Mouse (Mus musculus) layer of hippocampus, adult 11-12 months (tissue): ENCODE measurements at regions not wholly inside any gene's neighbourhood (a gene's known extent, or its start where the extent isn't known, plus 50 kb on each side); places are given as distances from the start of the nearest gene placed in this dataset.
"Not testable (repeated sequence)": the region's sequence is repeated elsewhere in the genome, so short reads cannot be mapped to it uniquely, and the experiment has no call there.

ENCODE experiments used
- DNase-seq: peaks from one replicate; pipeline ENCODE4 v3.0.0; 2022; ENCODE audit warnings: low spot score

- DNase-seq: no peak
Measured at GRCm38 (mm10) chr5:74827944-74828343, 125.2 kb upstream of the Lnx1 start.

- no peak for DNase-seq
Measured at GRCm38 (mm10) chr5:74825517-74826254, 123.0 kb upstream of the Lnx1 start.

DNA sequence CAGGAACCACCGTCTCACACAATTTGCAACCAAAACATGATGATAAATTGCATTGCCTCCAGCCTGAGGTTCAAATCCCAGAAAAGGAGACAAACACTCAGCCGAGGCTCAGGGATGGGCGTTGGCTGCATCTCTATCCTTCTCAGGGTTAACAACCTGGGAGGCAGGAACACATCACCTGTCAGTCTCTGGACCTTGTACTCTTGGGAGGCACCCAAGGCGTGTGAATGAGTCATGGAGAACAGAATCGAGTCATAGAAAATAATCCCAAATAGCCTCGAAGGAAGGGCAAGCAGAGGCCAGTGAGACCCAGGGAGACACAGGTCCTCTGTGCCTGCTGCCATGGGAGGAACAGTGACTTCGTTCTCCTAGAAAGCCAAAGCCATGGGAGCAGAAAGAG, 121.0 kb upstream of the Lnx1 start:
- no peak for DNase-seq

- DNase-seq: peak; percentile 7
Measured at GRCm38 (mm10) chr5:74821969-74822368, 119.3 kb upstream of the Lnx1 start.

DNA sequence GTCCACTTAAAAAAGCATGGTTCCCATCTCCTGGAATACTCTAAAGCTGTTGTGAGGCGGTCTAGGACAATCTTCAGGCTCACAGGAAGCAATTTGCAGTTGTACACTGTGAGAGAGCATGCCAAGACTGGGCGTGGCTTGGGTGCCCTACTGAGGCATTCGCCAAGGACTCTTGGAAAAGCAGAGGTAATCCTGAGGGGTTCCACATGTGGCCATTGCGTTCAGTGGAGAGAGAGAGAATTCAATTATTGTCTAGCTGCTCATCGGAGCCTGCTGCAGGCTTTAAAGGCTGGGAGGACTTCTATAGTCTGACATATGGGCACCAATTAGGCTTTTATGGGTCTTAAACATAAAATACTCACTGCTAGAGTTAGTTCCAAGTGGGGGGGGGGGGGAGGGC, 113.8 kb upstream of the Lnx1 start:
- no peak for DNase-seq

DNA sequence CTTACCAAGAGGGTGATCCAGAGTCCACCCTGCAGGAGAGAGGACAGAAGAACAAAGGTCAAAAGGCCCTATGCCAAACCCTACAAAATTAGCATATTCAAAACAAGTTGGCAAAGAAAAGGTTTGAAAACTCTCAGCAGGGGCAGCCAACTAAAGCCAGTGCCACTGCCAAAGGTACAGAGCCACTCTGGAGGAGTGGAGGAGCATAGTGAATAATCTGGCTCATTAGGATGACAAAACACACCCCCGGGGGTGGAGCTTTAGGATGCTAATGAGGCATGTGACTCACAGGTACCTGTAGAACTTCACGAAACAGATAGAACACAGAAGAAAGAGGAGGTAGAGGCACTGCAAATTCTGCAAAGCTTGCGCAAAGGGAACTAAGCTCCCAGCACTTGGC, 110.7 kb upstream of the Lnx1 start:
- DNase-seq: no peak

DNA sequence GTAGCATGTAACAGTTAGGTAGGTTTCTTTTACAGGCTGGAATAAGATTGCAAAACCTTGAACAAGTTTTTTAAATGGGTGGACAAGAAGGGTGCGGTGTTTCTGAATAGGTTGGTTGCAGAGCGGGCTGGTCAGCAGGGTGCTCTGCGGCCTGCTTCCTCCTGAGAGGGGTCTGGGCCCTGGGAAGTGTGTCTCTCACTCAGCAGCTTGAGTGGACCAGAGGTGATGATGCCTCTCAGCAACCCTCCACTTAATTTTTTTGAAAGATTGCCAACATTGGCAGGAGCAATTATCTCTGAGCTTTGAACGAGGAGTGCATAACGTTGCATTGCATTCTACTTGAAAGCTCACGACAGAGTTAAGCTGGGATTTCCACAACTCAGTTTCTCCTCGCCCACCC, 108.3 kb upstream of the Lnx1 start:
- no peak for DNase-seq

- no peak for DNase-seq
Measured at GRCm38 (mm10) chr5:74807581-74808221, 105.0 kb upstream of the Lnx1 start.

GRCm38 (mm10) chr5:74801946-74802345, 99.2 kb upstream of the Lnx1 start:
- no peak for DNase-seq

GRCm38 (mm10) chr5:74800351-74800750, 97.6 kb upstream of the Lnx1 start:
- peak; percentile 26 for DNase-seq

DNA sequence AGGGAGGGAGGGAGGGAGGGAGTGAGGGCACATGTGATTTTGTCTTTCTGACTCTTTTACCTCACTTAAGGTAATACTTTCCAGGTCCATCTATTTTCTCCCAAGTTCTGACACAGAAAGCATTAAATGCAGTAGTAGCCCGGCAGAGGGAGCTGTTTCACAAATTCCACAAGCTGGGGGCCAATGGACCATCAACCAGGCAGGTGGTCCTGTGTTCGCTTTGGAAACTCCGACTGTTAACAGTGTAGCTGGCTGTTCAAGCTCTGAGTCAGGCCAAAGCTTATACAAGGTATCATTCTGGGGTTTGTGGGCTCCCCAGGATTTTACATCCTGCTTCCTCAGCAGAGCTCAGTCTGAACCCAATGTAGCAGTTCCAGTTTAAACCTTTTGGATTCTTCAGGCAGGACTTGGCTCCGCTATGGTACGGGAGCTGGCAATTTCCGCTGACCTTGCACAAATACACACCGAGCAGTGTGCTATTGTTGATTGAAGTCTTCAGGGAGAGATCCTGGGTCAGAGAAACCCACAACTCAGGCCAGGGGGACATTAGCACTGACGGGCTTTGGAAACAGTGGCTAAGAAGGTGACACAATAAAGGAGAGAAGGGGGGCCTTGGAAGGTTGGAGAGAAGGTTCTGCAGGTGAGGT, 93.8 kb upstream of the Lnx1 start:
- DNase-seq: peak; percentile 33

- DNase-seq: no peak
Measured at GRCm38 (mm10) chr5:74794726-74795125, 92.0 kb upstream of the Lnx1 start.

DNA sequence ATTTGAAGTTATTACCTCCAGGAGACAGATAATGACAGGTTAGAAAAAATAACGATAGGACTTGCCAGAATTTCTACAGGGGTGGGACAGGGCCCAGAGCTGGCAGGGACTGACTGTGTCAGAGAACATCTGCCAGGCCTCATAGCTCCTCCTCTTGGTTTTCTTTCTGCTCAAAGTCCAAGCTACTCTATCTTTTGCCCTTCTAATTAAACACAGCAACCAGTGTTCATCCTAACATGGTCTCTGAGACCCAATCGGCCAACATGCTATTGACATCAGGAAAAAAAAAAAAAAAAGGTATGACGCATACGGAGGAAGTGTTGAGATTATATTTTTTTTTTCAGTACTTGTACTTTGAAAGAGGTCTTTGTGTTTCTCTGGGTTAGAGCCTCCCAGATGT, 90.7 kb upstream of the Lnx1 start:
- DNase-seq: no peak

GRCm38 (mm10) chr5:74792936-74793335, 90.2 kb upstream of the Lnx1 start:
- DNase-seq: no peak

DNA sequence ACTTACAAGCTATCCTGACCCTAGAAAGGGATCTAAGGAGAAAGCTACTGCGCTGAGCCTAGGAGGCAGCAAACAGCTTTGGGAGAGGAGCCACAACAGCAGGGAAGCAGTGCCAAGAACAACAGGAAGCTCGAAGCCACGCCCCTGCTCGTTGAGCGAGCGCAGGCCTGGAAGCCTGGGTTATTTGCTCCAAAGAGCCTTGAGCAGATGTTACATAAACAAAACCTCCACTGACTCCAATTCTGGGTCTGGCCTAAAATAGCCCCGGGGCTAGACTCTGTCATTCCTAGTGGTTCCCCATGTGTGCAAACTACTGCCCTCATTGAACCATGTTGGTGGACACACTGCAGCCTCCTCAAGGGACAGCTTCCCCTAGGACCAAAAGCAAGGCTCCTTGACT, 89.6 kb upstream of the Lnx1 start:
- peak; percentile 47 for DNase-seq

DNA sequence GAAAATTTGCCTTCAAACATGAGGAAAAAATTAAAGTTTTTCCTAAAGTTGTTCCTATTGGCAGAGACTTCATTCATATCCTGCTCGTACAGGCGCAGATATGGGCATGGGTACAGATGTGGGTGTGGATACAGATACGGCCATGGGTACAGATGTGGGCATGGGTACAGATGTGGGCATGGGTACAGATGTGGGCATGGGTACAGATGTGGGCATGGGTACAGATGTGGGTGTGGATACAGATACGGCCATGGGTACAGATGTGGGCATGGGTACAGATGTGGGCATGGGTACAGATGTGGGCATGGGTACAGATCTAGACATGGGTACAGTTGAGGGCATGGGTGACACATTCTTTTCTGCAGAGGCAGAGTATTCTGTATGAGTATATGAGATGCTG, 87.8 kb upstream of the Lnx1 start:
- DNase-seq: not testable (repeated sequence)

DNA sequence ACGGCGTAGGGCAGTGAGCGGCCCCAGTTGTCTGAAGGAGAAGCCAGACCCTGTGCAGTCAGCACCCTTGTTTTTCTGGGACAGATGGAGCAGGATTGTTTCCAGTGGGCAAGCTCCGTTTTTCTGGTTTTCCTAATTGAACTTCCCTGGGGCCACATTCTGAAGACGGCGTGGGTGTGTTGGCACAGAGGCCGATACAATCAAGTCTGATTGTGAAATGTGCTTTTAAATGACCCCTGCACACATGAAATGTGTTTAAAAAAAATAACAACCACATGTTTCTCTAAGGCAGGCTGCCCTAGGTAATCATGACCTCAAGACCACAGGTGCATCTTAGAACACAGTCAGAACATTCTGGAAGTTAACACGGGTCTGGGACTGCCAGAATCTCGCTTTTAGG, 81.2 kb upstream of the Lnx1 start:
- DNase-seq: no peak

GRCm38 (mm10) chr5:74778076-74778465, 75.4 kb upstream of the Lnx1 start:
- no peak for DNase-seq

DNA sequence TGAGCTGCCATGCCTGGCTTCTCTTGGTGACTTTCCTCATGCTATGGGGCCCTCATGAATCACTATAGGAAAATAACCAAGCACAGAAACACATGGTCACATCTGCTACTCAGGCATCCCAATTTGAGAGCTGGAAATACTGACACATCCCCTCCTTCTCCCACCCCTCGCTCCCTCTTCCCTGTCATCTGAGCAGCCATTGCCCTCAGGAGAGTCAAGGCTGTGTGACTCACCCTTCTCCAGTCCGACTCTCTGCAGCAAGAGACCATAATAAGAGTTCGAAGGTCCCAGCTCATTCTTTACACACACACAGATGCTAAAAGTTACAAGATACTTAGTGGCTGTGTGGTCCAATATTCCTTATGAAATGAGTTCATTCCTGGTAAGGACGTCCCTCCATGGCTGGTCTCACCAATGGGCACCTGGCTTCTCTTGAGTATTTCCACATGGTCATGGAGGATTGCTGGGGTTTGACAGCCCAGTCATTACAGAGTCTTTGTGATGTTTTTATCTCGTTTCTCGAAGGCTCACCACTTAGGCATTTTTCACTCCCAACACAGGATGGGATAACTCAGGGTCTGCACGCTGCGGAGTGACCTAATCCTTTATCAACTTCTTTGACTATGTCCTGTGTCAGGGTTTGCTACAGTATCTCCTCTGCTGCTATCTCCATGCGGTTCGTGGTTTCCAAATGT, 74.8 kb upstream of the Lnx1 start:
- DNase-seq: no peak

- DNase-seq: no peak
Measured at GRCm38 (mm10) chr5:74776081-74776480, 73.4 kb upstream of the Lnx1 start.

GRCm38 (mm10) chr5:74775596-74775995, 72.9 kb upstream of the Lnx1 start:
- DNase-seq: no peak

GRCm38 (mm10) chr5:74773558-74774429, 71.1 kb upstream of the Lnx1 start:
- DNase-seq: no peak
